Mouse (Mus musculus) activated CD4-positive, CD25-positive, alpha-beta regulatory T cell, adult 9 weeks (primary cell): ENCODE data around the gene Gm21680. TPM values are rescaled to one million over a fixed set of nuclear protein-coding genes. Genes with fewer than 3 reads are reported as not detected.

Source experiments
- polyA plus RNA-seq: library from polyadenylated mRNA; unstranded; fragments of 100-300 nt; shearing (Covaris generic); gene quantifications from one replicate; pipeline ENCODE4 v1.2.1, GENCODE M21; 2017

The Gm21680 gene
- not detected for polyA plus RNA-seq

DNA sequence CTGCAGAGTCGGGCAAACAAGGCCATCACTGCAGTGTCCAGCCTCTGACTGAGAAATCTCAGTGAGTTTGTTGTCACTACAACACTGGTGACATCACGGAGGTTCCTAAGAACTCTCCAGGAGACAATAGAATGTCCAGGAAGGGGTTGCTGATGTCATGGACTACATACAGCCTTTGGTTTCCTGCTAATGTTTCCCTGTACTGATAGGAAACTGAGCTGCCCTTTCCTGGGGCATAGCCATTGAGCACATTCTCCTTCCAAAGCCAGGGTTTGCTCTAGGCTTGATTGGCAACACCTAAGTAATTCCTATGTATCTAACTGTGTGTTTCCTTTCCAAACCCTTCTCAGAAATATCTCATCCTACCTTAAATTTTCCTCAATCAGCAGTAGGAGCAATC is at the start of gene Gm21680:
Gene Gm21680 (minus strand): TSS at position 101 of the 400 bp plus-strand sequence.

GRCm38 (mm10) chr5:26004698-26005097 is 32.2 kb upstream of the Gm21680 start, which contains the start of gene Gm1979:
Gene Gm1979, minus strand, starts transcription at chr5:26004798.

GRCm38 (mm10) chr5:25988550-25988949 is 16.1 kb upstream of the Gm21680 start, which contains the start of gene Gm21698:
Gene Gm21698, minus strand, starts transcription at chr5:25988650.

DNA sequence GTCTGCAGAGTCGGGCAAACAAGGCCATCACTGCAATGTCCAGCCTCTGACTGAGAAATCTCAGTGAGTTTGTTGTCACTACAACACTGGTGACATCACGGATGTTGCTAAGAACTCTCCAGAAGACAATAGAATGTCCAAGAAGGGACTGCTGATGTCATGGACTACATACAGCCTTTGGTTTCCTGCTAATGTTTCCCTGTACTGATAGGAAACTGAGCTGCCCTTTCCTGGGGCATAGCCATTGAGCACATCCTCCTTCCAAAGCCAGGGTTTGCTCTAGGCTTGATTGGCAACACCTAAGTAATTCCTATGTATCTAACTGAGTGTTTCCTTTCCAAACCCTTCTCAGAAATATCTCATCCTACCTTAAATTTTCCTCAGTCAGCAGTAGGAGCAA is 18.1 kb downstream of the Gm21680 start, which contains the start of gene Gm21671:
Gene Gm21671 (minus strand): TSS at position 101 of the 400 bp plus-strand sequence.

DNA sequence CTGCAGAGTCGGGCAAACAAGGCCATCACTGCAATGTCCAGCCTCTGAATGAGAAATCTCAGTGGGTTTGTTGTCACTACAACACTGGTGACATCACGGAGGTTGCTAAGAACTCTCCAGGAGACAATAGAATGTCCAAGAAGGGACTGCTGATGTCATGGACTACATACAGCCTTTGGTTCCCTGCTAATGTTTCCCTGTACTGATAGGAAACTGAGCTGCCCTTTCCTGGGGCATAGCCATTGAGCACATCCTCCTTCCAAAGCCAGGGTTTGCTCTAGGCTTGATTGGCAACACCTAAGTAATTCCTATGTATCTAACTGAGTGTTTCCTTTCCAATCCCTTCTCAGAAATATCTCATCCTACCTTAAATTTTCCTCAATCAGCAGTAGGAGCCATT is 30.2 kb downstream of the Gm21680 start, which contains the start of gene Gm21663:
Gene Gm21663 (minus strand): TSS at position 101 of the 400 bp plus-strand sequence.

Other genes starting within 250 kb of the Gm21680 start
- gene Actr3b, start 212.7 kb downstream of the Gm21680 start, polyA plus RNA-seq, result 3.2 TPM
- gene Gm21663, start 30.3 kb downstream of the Gm21680 start, polyA plus RNA-seq, result not detected
- gene Gm21671, start 18.2 kb downstream of the Gm21680 start, polyA plus RNA-seq, result not detected
- gene Gm21698, start 16.0 kb upstream of the Gm21680 start, polyA plus RNA-seq, result not detected
- not detected for gene Gm1979, start 32.1 kb upstream of the Gm21680 start, polyA plus RNA-seq
- gene Gm5862, start 50.3 kb upstream of the Gm21680 start, polyA plus RNA-seq, result not detected
- gene Speer4a, start 66.9 kb upstream of the Gm21680 start, polyA plus RNA-seq, result not detected
- not detected for gene Gm7347, start 85.9 kb upstream of the Gm21680 start, polyA plus RNA-seq
- gene Gm10471, start 116.6 kb upstream of the Gm21680 start, polyA plus RNA-seq, result not detected
- gene 5031410I06Rik, start 132.7 kb upstream of the Gm21680 start, polyA plus RNA-seq, result not detected
- not detected for gene Gm10220, start 148.8 kb upstream of the Gm21680 start, polyA plus RNA-seq